ENCODE assay signal across 25 mouse cellular contexts in genomic region chr11:106429689-106430088, GRCm38 (mm10). TPM values are rescaled to one million over a fixed set of nuclear protein-coding genes. Genes with fewer than 3 reads are reported as not detected.
DNase-seq lines count a peak whose midpoint lies in the region; ATAC-seq and TF ChIP-seq lines count a peak whose summit lies in the region.
"Had no signal": no experiment of that assay in that cellular context is flagged by ENCODE, and none has a peak within 500 bp of the region (broad histone marks: within the 10 kb centered on the region; RNA-seq: fewer than 3 reads in every experiment).

No protein-coding gene starts in this region.

- TF ChIP-seq POLR2A in heart, adult 2 months (IDR thresholded peaks at IDR 0.05; ENCODE audit: insufficient read depth, low read depth, low read length): no peak

- WGBS in heart, adult 2 months: 58% methylated on average over 4 of the region's 4 CpGs
- 66% methylated on average over 4 of the region's 4 CpGs for WGBS in heart, embryonic 12.5 days
- WGBS in midbrain, embryonic 11.5 days: 84% methylated on average over 4 of the region's 4 CpGs
- WGBS in midbrain, embryonic 13.5 days: 88% methylated on average over 4 of the region's 4 CpGs

- TF ChIP-seq CTCF in heart, adult 2 months (IDR thresholded peaks at IDR 0.05): no peak

- peaks cover 2% of the 10 kb centered on the region for H3K36me3 ChIP-seq in heart, adult 2 months (ENCODE audit: control insufficient read depth, insufficient read depth, low read length)
- H3K36me3 ChIP-seq in heart, embryonic 12.5 days: peaks cover 13% of the 10 kb centered on the region
- no peaks in the 10 kb centered on the region for H3K36me3 ChIP-seq in midbrain, embryonic 11.5 days (ENCODE audit: control insufficient read depth, insufficient read depth, low read length)
- peaks cover 8% of the 10 kb centered on the region; the same call in 1 of the 2 replicates for H3K36me3 ChIP-seq in midbrain, embryonic 13.5 days
- H3K36me3 ChIP-seq: lung, embryonic 15.5 days had no signal

- TF ChIP-seq EP300 in heart, adult 2 months (IDR thresholded peaks at IDR 0.05; ENCODE audit: insufficient read depth, low read depth, low read length): no peak

- ATAC-seq in heart, embryonic 12.5 days (ENCODE audit: insufficient number of reproducible peaks, low FRiP score): no peak
- no peak for ATAC-seq in midbrain, embryonic 11.5 days (ENCODE audit: low FRiP score)
- no peak for ATAC-seq in midbrain, embryonic 13.5 days
- ATAC-seq in megakaryocyte, adult 5-6 weeks (ENCODE audit: poor library complexity, severe bottlenecking): peak; percentile 64
- ATAC-seq: forebrain, embryonic 13.5 days had no signal

- no peak for DNase-seq in heart, adult 2 months
- peak; percentile 45 for DNase-seq in midbrain, embryonic 11.5 days (ENCODE audit: low spot score, missing footprints)
- no peak for DNase-seq in layer of hippocampus, postnatal 36 days
- DNase-seq in adrenal gland, adult 8-10 months: no peak
- DNase-seq: adrenal gland, adult 2 months; cerebellum, adult 11-12 months; cerebellum, postnatal 25 days; gastrocnemius, postnatal 25 days; heart, adult 18-20 months; heart, postnatal 10 days; kidney, adult 11 months; kidney, postnatal 25 days; lung, postnatal 4 days had no signal

- no peaks in the 10 kb centered on the region for H3K9me3 ChIP-seq in heart, embryonic 12.5 days (replicated peaks)
- no peaks in the 10 kb centered on the region for H3K9me3 ChIP-seq in midbrain, embryonic 11.5 days (ENCODE audit: control insufficient read depth, low read length)
- H3K9me3 ChIP-seq in midbrain, embryonic 13.5 days: no peaks in the 10 kb centered on the region
- H3K9me3 ChIP-seq: forebrain, embryonic 13.5 days; heart, embryonic 13.5 days; kidney, embryonic 15.5 days; limb, embryonic 12.5 days; lung, embryonic 15.5 days; midbrain, embryonic 10.5 days had no signal

- intact Hi-C loops in heart, adult 2 months (cut with DNase I): no loop called here

- H3K27ac ChIP-seq in heart, adult 2 months: peak overlapping the region; percentile 11; the same call in 1 of the 2 replicates
- no peak overlapping the region for H3K27ac ChIP-seq in heart, embryonic 12.5 days (ENCODE audit: poor library complexity, severe bottlenecking)
- H3K27ac ChIP-seq in midbrain, embryonic 11.5 days (ENCODE audit: low read depth, low read length): no peak overlapping the region
- H3K27ac ChIP-seq in midbrain, embryonic 13.5 days: no peak overlapping the region
- H3K27ac ChIP-seq: forebrain, embryonic 13.5 days; heart, embryonic 13.5 days; hindbrain, embryonic 14.5 days; kidney, embryonic 15.5 days; left cerebral cortex, adult 2 months; limb, embryonic 12.5 days; liver, embryonic 14.5 days; lung, embryonic 15.5 days; midbrain, embryonic 10.5 days had no signal

- no peaks in the 10 kb centered on the region for H3K79me2 ChIP-seq in heart, adult 2 months (replicated peaks; ENCODE audit: control insufficient read depth, insufficient read depth, low read length)

- no peak overlapping the region for H3K4me2 ChIP-seq in heart, embryonic 12.5 days
- H3K4me2 ChIP-seq in midbrain, embryonic 11.5 days: no peak overlapping the region
- H3K4me2 ChIP-seq in midbrain, embryonic 13.5 days (replicated peaks): no peak overlapping the region
- H3K4me2 ChIP-seq: forebrain, embryonic 13.5 days; heart, embryonic 13.5 days; hindbrain, embryonic 14.5 days; kidney, embryonic 15.5 days; limb, embryonic 12.5 days; lung, embryonic 15.5 days had no signal

- H3K4me3 ChIP-seq in heart, adult 2 months: no peak overlapping the region
- H3K4me3 ChIP-seq in heart, embryonic 12.5 days: no peak overlapping the region
- no peak overlapping the region for H3K4me3 ChIP-seq in midbrain, embryonic 11.5 days (ENCODE audit: low read depth, low read length)
- no peak overlapping the region for H3K4me3 ChIP-seq in midbrain, embryonic 13.5 days (replicated peaks)
- H3K4me3 ChIP-seq: forebrain, embryonic 13.5 days; heart, embryonic 13.5 days; kidney, embryonic 15.5 days; left cerebral cortex, adult 2 months; limb, embryonic 12.5 days; lung, embryonic 15.5 days; midbrain, embryonic 10.5 days had no signal

- H3K27me3 ChIP-seq in heart, adult 2 months (ENCODE audit: control insufficient read depth, insufficient read depth, low read length): no peaks in the 10 kb centered on the region
- no peaks in the 10 kb centered on the region for H3K27me3 ChIP-seq in heart, embryonic 12.5 days (replicated peaks)
- no peaks in the 10 kb centered on the region for H3K27me3 ChIP-seq in midbrain, embryonic 11.5 days (ENCODE audit: control insufficient read depth, insufficient read depth, low read length)
- no peaks in the 10 kb centered on the region for H3K27me3 ChIP-seq in midbrain, embryonic 13.5 days
- H3K27me3 ChIP-seq: forebrain, embryonic 13.5 days; heart, embryonic 13.5 days; kidney, embryonic 15.5 days; limb, embryonic 12.5 days; lung, embryonic 15.5 days had no signal

- peaks cover 5% of the 10 kb centered on the region for H3K4me1 ChIP-seq in heart, adult 2 months (ENCODE audit: control insufficient read depth, insufficient read depth, low read length)
- 0 out of 2 replicates have a peak, but pooled peaks cover 5% of the 10 kb centered on the region for H3K4me1 ChIP-seq in heart, embryonic 12.5 days (replicated peaks)
- no peaks in the 10 kb centered on the region for H3K4me1 ChIP-seq in midbrain, embryonic 11.5 days (ENCODE audit: control insufficient read depth, insufficient read depth, low read length)
- no peaks in the 10 kb centered on the region for H3K4me1 ChIP-seq in midbrain, embryonic 13.5 days (replicated peaks)
- H3K4me1 ChIP-seq: forebrain, embryonic 13.5 days; kidney, embryonic 15.5 days; limb, embryonic 12.5 days; midbrain, embryonic 10.5 days had no signal

- no peak overlapping the region for H3K9ac ChIP-seq in heart, adult 2 months (ENCODE audit: low read depth, low read length)
- no peak overlapping the region for H3K9ac ChIP-seq in heart, embryonic 12.5 days
- no peak overlapping the region for H3K9ac ChIP-seq in midbrain, embryonic 11.5 days (ENCODE audit: low read length)
- H3K9ac ChIP-seq in midbrain, embryonic 13.5 days (replicated peaks): no peak overlapping the region
- H3K9ac ChIP-seq: forebrain, embryonic 13.5 days; heart, embryonic 13.5 days; hindbrain, embryonic 14.5 days; kidney, embryonic 15.5 days; limb, embryonic 12.5 days; liver, embryonic 14.5 days; lung, embryonic 15.5 days had no signal

RNA-seq across cellular contexts. Expression of gene Icam2, which starts 41.8 kb away (rescaled TPM):
- 10 to 100 TPM; 22.0 to 22.4 TPM for total RNA-seq in heart, adult 2 months (2021)
- 46.8 and 60.4 TPM in 2 replicates for polyA plus RNA-seq in heart, adult 2 months (2012; rRNA removed)
- polyA plus RNA-seq in heart, embryonic 12.5 days (2016; fragmentation: Nextera tagmentation; extraction: Ambion mirVana): 59.7 and 68.4 TPM in 2 replicates
- polyA plus RNA-seq in midbrain, embryonic 11.5 days (2014; fragmentation: Nextera tagmentation; extraction: Ambion mirVana): 15.8 and 16.9 TPM in 2 replicates
- 8.5 and 10.7 TPM in 2 replicates for polyA plus RNA-seq in midbrain, embryonic 13.5 days (2015; fragmentation: Nextera tagmentation; extraction: Ambion mirVana)
- 24.5 and 28.2 TPM in 2 replicates for total RNA-seq in megakaryocyte, adult 5-6 weeks (2015)
- total RNA-seq in megakaryocyte, adult 5-6 weeks (2017): 49.3 and 62.2 TPM in 2 replicates
- 1 to 10 TPM; 2.3 to 2.8 TPM for total RNA-seq in layer of hippocampus, postnatal 36 days (2021)
- total RNA-seq in adrenal gland, adult 8-10 months (2022): 10 to 100 TPM; 10.0 to 15.8 (median 13.6) TPM

RNA-seq across cellular contexts. Expression of gene Ern1, which starts 58.0 kb away (rescaled TPM):
- total RNA-seq in heart, adult 2 months (2021): 10 to 100 TPM; 10.2 to 13.9 TPM
- 6.4 and 9.8 TPM in 2 replicates for polyA plus RNA-seq in heart, adult 2 months (2012; rRNA removed)
- 5.7 and 6.9 TPM in 2 replicates for polyA plus RNA-seq in heart, embryonic 12.5 days (2016; fragmentation: Nextera tagmentation; extraction: Ambion mirVana)
- polyA plus RNA-seq in midbrain, embryonic 11.5 days (2014; fragmentation: Nextera tagmentation; extraction: Ambion mirVana): 4.6 and 5.5 TPM in 2 replicates
- 6.5 and 6.7 TPM in 2 replicates for polyA plus RNA-seq in midbrain, embryonic 13.5 days (2015; fragmentation: Nextera tagmentation; extraction: Ambion mirVana)
- 37.9 and 43.1 TPM in 2 replicates for total RNA-seq in megakaryocyte, adult 5-6 weeks (2015)
- 28.8 and 35.0 TPM in 2 replicates for total RNA-seq in megakaryocyte, adult 5-6 weeks (2017)
- 10 to 100 TPM in 1 of 2 experiments, 1 to 10 TPM in 1; 9.5 to 10.5 TPM for total RNA-seq in layer of hippocampus, postnatal 36 days (2021)
- 100 to 1,000 TPM; 171 to 211 (median 198) TPM for total RNA-seq in adrenal gland, adult 8-10 months (2022)
